14 mouse cellular contexts compared by ENCODE assay signal in the genomic region with DNA sequence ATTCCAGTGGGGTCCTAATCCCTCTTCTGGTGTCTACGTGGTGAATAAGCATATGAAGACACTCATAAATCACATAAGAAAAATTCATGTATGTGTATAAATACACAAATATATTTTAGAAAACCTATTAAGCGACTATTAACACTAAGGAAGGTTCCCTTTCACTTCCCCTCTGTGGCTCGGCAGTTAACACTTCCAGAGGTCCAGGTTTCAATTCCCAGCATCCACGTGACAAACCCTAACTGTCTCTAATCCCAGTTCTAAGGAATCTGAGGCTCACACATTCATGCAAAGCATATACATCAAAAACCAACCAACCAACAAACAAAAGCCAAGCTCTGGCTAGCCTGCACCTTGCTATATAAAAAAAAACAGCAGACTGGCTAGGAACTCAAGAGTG. TPM values are rescaled to one million over a fixed set of nuclear protein-coding genes. Genes with fewer than 3 reads are reported as not detected.
A peak's percentile ranks its signal among the peaks of the same experiment; 100 is the strongest.
DNase-seq lines count a peak whose midpoint lies in the region; ATAC-seq and TF ChIP-seq lines count a peak whose summit lies in the region.
"Had no signal": no experiment of that assay in that cellular context is flagged by ENCODE, and none has a peak within 500 bp of the region (broad histone marks: within the 10 kb centered on the region; RNA-seq: fewer than 3 reads in every experiment).

No protein-coding gene starts in this region.

- DNase-seq in heart, embryonic 10.5 days (ENCODE audit: low spot score) = no peak
- no peak for DNase-seq in lung, postnatal 0 days (ENCODE audit: low spot score)
- DNase-seq in lung, adult 18-20 months = no peak
- DNase-seq in liver, postnatal 0 days = no peak
- DNase-seq in layer of hippocampus, adult 8-10 months (ENCODE audit: low spot score in 2 of 2) = no peak
- DNase-seq: cerebellum, adult 18-20 months; heart, adult 18-20 months; kidney, adult 9 months had no signal

- no peak overlapping the region for H3K4me3 ChIP-seq in heart, embryonic 11.5 days (ENCODE audit: low read depth, low read length)
- no peak overlapping the region for H3K4me3 ChIP-seq in heart, embryonic 10.5 days
- H3K4me3 ChIP-seq in lung, postnatal 0 days (ENCODE audit: low read depth, low read length) = no peak overlapping the region
- no peak overlapping the region for H3K4me3 ChIP-seq in forebrain, embryonic 16.5 days (replicated peaks; ENCODE audit: low read length)
- no peak overlapping the region for H3K4me3 ChIP-seq in liver, postnatal 0 days (ENCODE audit: low read depth, low read length)
- H3K4me3 ChIP-seq: hindbrain, embryonic 15.5 days; limb, embryonic 13.5 days had no signal

- H3K36me3 ChIP-seq in heart, embryonic 11.5 days (ENCODE audit: control insufficient read depth, insufficient read depth, low read length) = no peaks in the 10 kb centered on the region; the same call in 1 of the 2 replicates
- peaks cover 18% of the 10 kb centered on the region for H3K36me3 ChIP-seq in heart, embryonic 10.5 days
- H3K36me3 ChIP-seq in lung, postnatal 0 days (ENCODE audit: insufficient read depth, low read length) = no peaks in the 10 kb centered on the region
- no peaks in the 10 kb centered on the region for H3K36me3 ChIP-seq in forebrain, embryonic 16.5 days (ENCODE audit: control insufficient read depth, insufficient read depth)
- H3K36me3 ChIP-seq in liver, postnatal 0 days (replicated peaks; ENCODE audit: insufficient read depth, low read length) = peaks cover 7% of the 10 kb centered on the region
- H3K36me3 ChIP-seq: hindbrain, embryonic 15.5 days had no signal

- no peak overlapping the region for H3K27ac ChIP-seq in heart, embryonic 11.5 days (ENCODE audit: low read depth, low read length)
- H3K27ac ChIP-seq in heart, embryonic 10.5 days = no peak overlapping the region
- 0 out of 2 replicates have a peak overlapping the region, but pooled peaks have one; percentile 7 for H3K27ac ChIP-seq in lung, postnatal 0 days (ENCODE audit: low read length)
- H3K27ac ChIP-seq in forebrain, embryonic 16.5 days (ENCODE audit: low read length) = no peak overlapping the region
- 0 out of 2 replicates have a peak overlapping the region, but pooled peaks have one; percentile 0 for H3K27ac ChIP-seq in liver, postnatal 0 days (ENCODE audit: low read depth)
- H3K27ac ChIP-seq: hindbrain, embryonic 15.5 days; limb, embryonic 13.5 days had no signal

- no peak for ATAC-seq in heart, embryonic 11.5 days (replicated peaks; ENCODE audit: insufficient number of reproducible peaks, low FRiP score, low TSS enrichment)
- no peak for ATAC-seq in lung, postnatal 0 days
- ATAC-seq in forebrain, embryonic 16.5 days = no peak
- no peak for ATAC-seq in liver, postnatal 0 days
- ATAC-seq: Patski had no signal

- no peak overlapping the region for H3K9ac ChIP-seq in heart, embryonic 11.5 days (ENCODE audit: low read depth, low read length)
- H3K9ac ChIP-seq in lung, postnatal 0 days (replicated peaks; ENCODE audit: low read depth) = no peak overlapping the region
- H3K9ac ChIP-seq in forebrain, embryonic 16.5 days (replicated peaks; ENCODE audit: low read depth, low read length) = no peak overlapping the region
- H3K9ac ChIP-seq in liver, postnatal 0 days (replicated peaks) = no peak overlapping the region; the same call in 1 of the 2 replicates
- H3K9ac ChIP-seq: hindbrain, embryonic 15.5 days; limb, embryonic 13.5 days had no signal

- H3K4me1 ChIP-seq in heart, embryonic 11.5 days (ENCODE audit: control insufficient read depth, insufficient read depth, low read length) = peaks cover 46% of the 10 kb centered on the region
- peaks cover 50% of the 10 kb centered on the region for H3K4me1 ChIP-seq in heart, embryonic 10.5 days
- peaks cover 23% of the 10 kb centered on the region; the same call in 1 of the 2 replicates for H3K4me1 ChIP-seq in lung, postnatal 0 days (ENCODE audit: insufficient read depth, low read depth, low read length)
- peaks cover 51% of the 10 kb centered on the region for H3K4me1 ChIP-seq in forebrain, embryonic 16.5 days (replicated peaks; ENCODE audit: control insufficient read depth, insufficient read depth, low read length)
- peaks cover 59% of the 10 kb centered on the region for H3K4me1 ChIP-seq in liver, postnatal 0 days (ENCODE audit: insufficient read depth)

- TF ChIP-seq EP300 in lung, postnatal 0 days (IDR thresholded peaks at IDR 0.05) = no peak
- no peak for TF ChIP-seq EP300 in liver, postnatal 0 days (IDR thresholded peaks at IDR 0.05; ENCODE audit: low read depth)

- TF ChIP-seq CTCF in lung, postnatal 0 days (IDR thresholded peaks at IDR 0.05) = no peak
- TF ChIP-seq CTCF in liver, postnatal 0 days (IDR thresholded peaks at IDR 0.05; ENCODE audit: low read depth) = no peak

- WGBS in heart, embryonic 11.5 days (ENCODE audit: insufficient replicate concordance) = 68% methylated on average over 4 of the region's 4 CpGs
- WGBS in heart, embryonic 10.5 days = 64% methylated on average over 4 of the region's 4 CpGs
- 40% methylated on average over 4 of the region's 4 CpGs for WGBS in lung, postnatal 0 days
- 52% methylated on average over 4 of the region's 4 CpGs for WGBS in forebrain, embryonic 16.5 days
- WGBS in liver, postnatal 0 days (ENCODE audit: insufficient replicate concordance) = 44% methylated on average over 4 of the region's 4 CpGs

- H3K27me3 ChIP-seq in heart, embryonic 11.5 days (ENCODE audit: control insufficient read depth, insufficient read depth, low read length) = no peaks in the 10 kb centered on the region
- no peaks in the 10 kb centered on the region for H3K27me3 ChIP-seq in heart, embryonic 10.5 days (ENCODE audit: insufficient read depth, poor library complexity, severe bottlenecking)
- H3K27me3 ChIP-seq in lung, postnatal 0 days (replicated peaks; ENCODE audit: insufficient read depth, low read length) = no peaks in the 10 kb centered on the region
- no peaks in the 10 kb centered on the region for H3K27me3 ChIP-seq in forebrain, embryonic 16.5 days (replicated peaks; ENCODE audit: control insufficient read depth, insufficient read depth, low read length)
- no peaks in the 10 kb centered on the region for H3K27me3 ChIP-seq in liver, postnatal 0 days (ENCODE audit: insufficient read depth, low read length)
- H3K27me3 ChIP-seq: hindbrain, embryonic 15.5 days; limb, embryonic 13.5 days; Patski had no signal

- no peaks in the 10 kb centered on the region for H3K9me3 ChIP-seq in heart, embryonic 11.5 days (replicated peaks; ENCODE audit: control insufficient read depth, low read length)
- H3K9me3 ChIP-seq in heart, embryonic 10.5 days = no peaks in the 10 kb centered on the region
- no peaks in the 10 kb centered on the region for H3K9me3 ChIP-seq in lung, postnatal 0 days (ENCODE audit: low read length)
- no peaks in the 10 kb centered on the region for H3K9me3 ChIP-seq in forebrain, embryonic 16.5 days (ENCODE audit: control insufficient read depth, low read length)
- no peaks in the 10 kb centered on the region for H3K9me3 ChIP-seq in liver, postnatal 0 days (ENCODE audit: low read length)
- H3K9me3 ChIP-seq: hindbrain, embryonic 15.5 days; limb, embryonic 13.5 days had no signal

- H3K4me2 ChIP-seq in heart, embryonic 11.5 days = peak overlapping the region; percentile 27; the same call in 1 of the 2 replicates
- H3K4me2 ChIP-seq in lung, postnatal 0 days (replicated peaks; ENCODE audit: low read depth, low read length) = 0 out of 2 replicates have a peak overlapping the region, but pooled peaks have one; percentile 9
- peak overlapping the region; percentile 13; the same call in 1 of the 2 replicates for H3K4me2 ChIP-seq in forebrain, embryonic 16.5 days (ENCODE audit: low read length)
- H3K4me2 ChIP-seq in liver, postnatal 0 days (ENCODE audit: low read depth, low read length) = peak overlapping the region; percentile 35
- H3K4me2 ChIP-seq: hindbrain, embryonic 15.5 days; limb, embryonic 13.5 days had no signal

RNA-seq across cellular contexts. Expression of gene Luc7l3, which starts 4.3 kb away (rescaled TPM):
- 77.9 and 79.4 TPM in 2 replicates for polyA plus RNA-seq in heart, embryonic 11.5 days (2014; fragmentation: Nextera tagmentation; extraction: Ambion mirVana)
- 66.3 and 93.4 TPM in 2 replicates for polyA plus RNA-seq in heart, embryonic 10.5 days (2016; fragmentation: Nextera tagmentation; extraction: Ambion mirVana)
- polyA plus RNA-seq in lung, postnatal 0 days (2015; fragmentation: Nextera tagmentation; extraction: Ambion mirVana) = 79.4 and 84.0 TPM in 2 replicates
- polyA plus RNA-seq in forebrain, embryonic 16.5 days (2015; fragmentation: Nextera tagmentation; extraction: Ambion mirVana) = 152 and 163 TPM in 2 replicates
- polyA plus RNA-seq in liver, postnatal 0 days (2015; fragmentation: Nextera tagmentation; extraction: Ambion mirVana) = 35.8 and 36.5 TPM in 2 replicates
- total RNA-seq in layer of hippocampus, adult 8-10 months (2022) = 100 to 1,000 TPM; 101 to 126 (median 109) TPM

RNA-seq across cellular contexts. Expression of gene Ankrd40, which starts 10.3 kb away (rescaled TPM):
- 34.3 and 34.9 TPM in 2 replicates for polyA plus RNA-seq in heart, embryonic 11.5 days (2014; fragmentation: Nextera tagmentation; extraction: Ambion mirVana)
- polyA plus RNA-seq in heart, embryonic 10.5 days (2016; fragmentation: Nextera tagmentation; extraction: Ambion mirVana) = 16.3 and 20.3 TPM in 2 replicates
- polyA plus RNA-seq in lung, postnatal 0 days (2015; fragmentation: Nextera tagmentation; extraction: Ambion mirVana) = 33.3 and 33.6 TPM in 2 replicates
- 8.6 and 11.4 TPM in 2 replicates for polyA plus RNA-seq in forebrain, embryonic 16.5 days (2015; fragmentation: Nextera tagmentation; extraction: Ambion mirVana)
- 8.5 and 9.5 TPM in 2 replicates for polyA plus RNA-seq in liver, postnatal 0 days (2015; fragmentation: Nextera tagmentation; extraction: Ambion mirVana)
- total RNA-seq in layer of hippocampus, adult 8-10 months (2022) = 100 to 1,000 TPM; 116 to 122 (median 119) TPM

RNA-seq across cellular contexts. Expression of gene Gm21885, which starts 35.8 kb away (rescaled TPM):
- not detected in 2 replicates for polyA plus RNA-seq in heart, embryonic 11.5 days (2014; fragmentation: Nextera tagmentation; extraction: Ambion mirVana)
- polyA plus RNA-seq in heart, embryonic 10.5 days (2016; fragmentation: Nextera tagmentation; extraction: Ambion mirVana) = 0.18 TPM in 1 of 2 replicates, not detected in the other
- not detected in 2 replicates for polyA plus RNA-seq in lung, postnatal 0 days (2015; fragmentation: Nextera tagmentation; extraction: Ambion mirVana)
- 0.38 and 0.66 TPM in 2 replicates for polyA plus RNA-seq in forebrain, embryonic 16.5 days (2015; fragmentation: Nextera tagmentation; extraction: Ambion mirVana)
- polyA plus RNA-seq in liver, postnatal 0 days (2015; fragmentation: Nextera tagmentation; extraction: Ambion mirVana) = 0.42 and 0.43 TPM in 2 replicates
- total RNA-seq in layer of hippocampus, adult 8-10 months (2022) = not detected
- polyA plus RNA-seq: cortical plate, adult 2 months; Patski had no signal

Comparison
In these comparisons a context has a peak if more than half of its experiments do, and no peak if none do; other contexts are left out.
1. H3K27ac ChIP-seq: peak in lung, postnatal 0 days (single experiment) and liver, postnatal 0 days (single experiment); none in heart, embryonic 11.5 days (single experiment), heart, embryonic 10.5 days (single experiment) and forebrain, embryonic 16.5 days (single experiment).
2. Peak in every context shown above with its lines, with median percentiles within 50 percentile points of each other: H3K4me2 ChIP-seq.